Mouse (Mus musculus) small intestine, adult 2 months (tissue): Measurements from ENCODE around the gene Pdgfd. TPM values are rescaled to one million over a fixed set of nuclear protein-coding genes. Genes with fewer than 3 reads are reported as not detected.

Source experiments
- H3K27ac ChIP-seq: fragments of 200-500 bp; 2 replicates; pipeline ENCODE4 v1.5.1; 2012; ENCODE audit warnings: low read depth, low read length, control low read depth, inconsistent platforms; ENCODE audit not compliant: insufficient read depth
- H3K27me3 ChIP-seq: fragments of 200-500 bp; 2 replicates; pipeline ENCODE4 v1.6.1; 2012; ENCODE audit warnings: mild to moderate bottlenecking, moderate library complexity, low read length, inconsistent platforms; ENCODE audit not compliant: control insufficient read depth, insufficient read depth
- H3K36me3 ChIP-seq: fragments of 200-500 bp; 2 replicates; pipeline ENCODE4 v1.6.1; 2012; ENCODE audit warnings: mild to moderate bottlenecking, low read length, control low read depth, inconsistent platforms; ENCODE audit not compliant: control insufficient read depth, insufficient read depth
- H3K4me1 ChIP-seq: fragments of 200-500 bp; 2 replicates; pipeline ENCODE4 v1.6.1; 2012; ENCODE audit warnings: low read length, inconsistent platforms, mixed read lengths; ENCODE audit not compliant: control insufficient read depth, insufficient read depth, insufficient read length
- H3K4me3 ChIP-seq: fragments of 200-500 bp; 2 replicates; pipeline ENCODE4 v1.5.1; 2012; ENCODE audit warnings: low read depth, mild to moderate bottlenecking, control low read depth, inconsistent platforms, low read length, moderate library complexity
- CTCF ChIP-seq: fragments of 200-500 bp; IDR thresholded peaks from 2 replicates; pipeline ENCODE4 v1.5.1; 2012; ENCODE audit warnings: low read depth, mild to moderate bottlenecking, control low read depth, inconsistent platforms, low read length, moderate library complexity, mixed read lengths; ENCODE audit not compliant: insufficient replicate concordance, insufficient read length; ENCODE audit errors: extremely low read depth
- POLR2A ChIP-seq: fragments of 200-500 bp; IDR thresholded peaks from 2 replicates; pipeline ENCODE4 v1.6.1; 2012; ENCODE audit warnings: low read depth, mild to moderate bottlenecking, control low read depth, inconsistent platforms, low read length, moderate library complexity
- WGBS: fragments of 180-500 bp; shearing (Covaris S2); methylation state at CpG from one replicate; pipeline ENCODE4 v1.1.7; 2018; 5-methylcytosine and 5-hydroxymethylcytosine counted together
- polyA plus RNA-seq: library from polyadenylated mRNA; depleted of rRNA; stranded (reverse); fragments of >200 nt; gene quantifications from 2 replicates; pipeline ENCODE4 v1.2.3, GENCODE M21; 2012

The Pdgfd gene
- polyA plus RNA-seq, 1 experiment: 0.46 TPM

- WGBS: 76% methylated on average over 1 of the region's 1 CpGs
- TF ChIP-seq POLR2A (no peak), CTCF (no peak)
Observed at GRCm38 (mm10) chr9:6317114-6317513, 148.7 kb downstream of the Pdgfd start.

GRCm38 (mm10) chr9:6325408-6325807 is 157.0 kb downstream of the Pdgfd start:
- H3K27me3 ChIP-seq: no peaks in the 10 kb centered on the region
- no peaks in the 10 kb centered on the region for H3K4me1 ChIP-seq
- no peaks in the 10 kb centered on the region for H3K36me3 ChIP-seq
- no peak overlapping the region for H3K27ac ChIP-seq
- H3K4me3 ChIP-seq: no peak overlapping the region
- TF ChIP-seq CTCF (no peak), POLR2A (no peak)
- 93% methylated on average over 2 of the region's 2 CpGs for WGBS

More at GRCm38 (mm10) chr9:6317114-6317513, 148.7 kb downstream of the Pdgfd start:
- H3K27ac ChIP-seq: no peak overlapping the region
- no peaks in the 10 kb centered on the region for H3K4me1 ChIP-seq
- no peaks in the 10 kb centered on the region for H3K36me3 ChIP-seq
- no peaks in the 10 kb centered on the region for H3K27me3 ChIP-seq
- no peak overlapping the region for H3K4me3 ChIP-seq

- H3K36me3 ChIP-seq: no peaks in the 10 kb centered on the region
- TF ChIP-seq CTCF (no peak), POLR2A (no peak)
- H3K4me3 ChIP-seq: no peak overlapping the region
- H3K27ac ChIP-seq: no peak overlapping the region
- WGBS: 83% methylated on average over 1 of the region's 1 CpGs
- no peaks in the 10 kb centered on the region for H3K4me1 ChIP-seq
- H3K27me3 ChIP-seq: no peaks in the 10 kb centered on the region
Observed at GRCm38 (mm10) chr9:6333499-6333898, 165.1 kb downstream of the Pdgfd start.

GRCm38 (mm10) chr9:6336236-6336635 is 167.9 kb downstream of the Pdgfd start:
- WGBS: 28% methylated on average over 2 of the region's 2 CpGs
- Histone ChIP-seq H3K4me1 (no peaks in the 10 kb centered on the region), H3K36me3 (no peaks in the 10 kb centered on the region), H3K4me3 (no peak overlapping the region), H3K27ac (no peak overlapping the region), H3K27me3 (no peaks in the 10 kb centered on the region)
- TF ChIP-seq POLR2A (no peak), CTCF (no peak)

- Histone ChIP-seq H3K27me3 (no peaks in the 10 kb centered on the region), H3K27ac (no peak overlapping the region), H3K4me3 (no peak overlapping the region), H3K36me3 (no peaks in the 10 kb centered on the region), H3K4me1 (no peaks in the 10 kb centered on the region)
- no peak for TF ChIP-seq POLR2A
- TF ChIP-seq CTCF: no peak
- WGBS: 66% methylated on average over 2 of the region's 2 CpGs
Observed at GRCm38 (mm10) chr9:6337891-6338290, 169.5 kb downstream of the Pdgfd start.

- no peaks in the 10 kb centered on the region for H3K27me3 ChIP-seq
- H3K27ac ChIP-seq: no peak overlapping the region
- WGBS: 73% methylated on average over 3 of the region's 3 CpGs
- H3K36me3 ChIP-seq: no peaks in the 10 kb centered on the region
- H3K4me3 ChIP-seq: no peak overlapping the region
- H3K4me1 ChIP-seq: no peaks in the 10 kb centered on the region
- TF ChIP-seq POLR2A: no peak
Observed at GRCm38 (mm10) chr9:6338344-6338743, 170.0 kb downstream of the Pdgfd start.

- Histone ChIP-seq H3K27ac (no peak overlapping the region), H3K27me3 (no peaks in the 10 kb centered on the region), H3K36me3 (no peaks in the 10 kb centered on the region), H3K4me3 (no peak overlapping the region), H3K4me1 (no peaks in the 10 kb centered on the region)
- TF ChIP-seq CTCF (no peak), POLR2A (no peak)
- 81% methylated on average over 1 of the region's 1 CpGs for WGBS
Observed at GRCm38 (mm10) chr9:6339394-6339793, 171.0 kb downstream of the Pdgfd start.

GRCm38 (mm10) chr9:6340750-6341149 is 172.4 kb downstream of the Pdgfd start:
- Histone ChIP-seq H3K36me3 (no peaks in the 10 kb centered on the region), H3K27me3 (no peaks in the 10 kb centered on the region), H3K27ac (no peak overlapping the region), H3K4me3 (no peak overlapping the region), H3K4me1 (no peaks in the 10 kb centered on the region)
- TF ChIP-seq CTCF (no peak), POLR2A (no peak)
